Mouse (Mus musculus) CH12.LX (cell line): ENCODE data around the gene Igfals. TPM values are rescaled to one million over a fixed set of nuclear protein-coding genes. Genes with fewer than 3 reads are reported as not detected.

Experiments used
- DNase-seq: peaks from one replicate; pipeline ENCODE4 v3.0.0-alpha.2; 2013; ENCODE audit errors: extremely low read depth
- H3K27ac ChIP-seq: 2 replicates; pipeline ENCODE4 v1.5.1; 2012; ENCODE audit warnings: low read depth, mild to moderate bottlenecking, control low read depth, moderate library complexity; ENCODE audit not compliant: insufficient read depth
- H3K27me3 ChIP-seq: replicated peaks from 2 replicates; pipeline ENCODE3; 2012; ENCODE audit warnings: inconsistent platforms
- H3K36me3 ChIP-seq, 2 experiments: replicated peaks in 1 of 2; 2 replicates each; pipeline versions ENCODE3 to v1.6.1; 2012; ENCODE audit warnings: inconsistent platforms in 1 of 2, low read length in 1 of 2, mild to moderate bottlenecking in 1 of 2, mixed read lengths in 1 of 2, moderate library complexity in 1 of 2; ENCODE audit not compliant: control insufficient read depth in 1 of 2, insufficient read depth in 1 of 2
- H3K4me1 ChIP-seq, 2 experiments: 2 replicates each; pipeline ENCODE4 v1.6.1; 2012; ENCODE audit warnings: inconsistent platforms in 1 of 2, moderate library complexity in 1 of 2; ENCODE audit not compliant: insufficient read depth in 2 of 2, control insufficient read depth in 1 of 2
- H3K4me2 ChIP-seq: 2 replicates; pipeline ENCODE4 v1.6.1; 2012; ENCODE audit warnings: low read depth, mild to moderate bottlenecking, control low read depth; ENCODE audit not compliant: poor library complexity, insufficient read depth, severe bottlenecking
- H3K4me3 ChIP-seq, 3 experiments: fragments of 150-350 bp in 1 of 3; sonication (generic) in 1 of 3; replicated peaks in 1 of 3; 2 replicates each; pipeline versions ENCODE3 to v1.5.1; 2011 to 2012; ENCODE audit warnings: low read depth in 2 of 3, low read length in 2 of 3, mild to moderate bottlenecking in 2 of 3, moderate library complexity in 2 of 3, control low read depth in 1 of 3, improper control_type of control experiment in 1 of 3, inconsistent platforms in 1 of 3, mixed read lengths in 1 of 3; ENCODE audit not compliant: poor library complexity in 1 of 3
- H3K79me2 ChIP-seq: replicated peaks from 2 replicates; pipeline ENCODE4 v1.6.1; 2012; ENCODE audit warnings: mild to moderate bottlenecking, moderate library complexity; ENCODE audit not compliant: control insufficient read depth, poor library complexity, insufficient read depth, severe bottlenecking; ENCODE audit errors: extremely low read depth
- H3K9ac ChIP-seq: 2 replicates; pipeline ENCODE4 v1.6.1; 2012; ENCODE audit warnings: low read depth, mild to moderate bottlenecking, control low read depth, moderate library complexity; ENCODE audit not compliant: insufficient read depth
- H3K9me3 ChIP-seq: replicated peaks from 2 replicates; pipeline ENCODE3; 2012; ENCODE audit warnings: low read length, inconsistent platforms, mixed read lengths
- BHLHE40 ChIP-seq: IDR thresholded peaks from 2 replicates; pipeline ENCODE4 v1.6.1; 2011; ENCODE audit warnings: mild to moderate bottlenecking, low read depth, low read length, improper control_type of control experiment
- CHD1 ChIP-seq: IDR thresholded peaks from 2 replicates; pipeline ENCODE4 v1.6.1; 2012; ENCODE audit warnings: low read depth, low read length, improper control_type of control experiment, inconsistent platforms
- CHD2 ChIP-seq: IDR thresholded peaks from 2 replicates; pipeline ENCODE4 v1.6.1; 2011; ENCODE audit warnings: low read length, improper control_type of control experiment
- CTCF ChIP-seq, 2 experiments: IDR thresholded peaks in 1 of 2; conservative IDR thresholded peaks in 1 of 2; 2 replicates each; pipeline ENCODE4 v1.5.1; 2011 to 2012; ENCODE audit warnings: low read depth in 2 of 2, low read length in 2 of 2, improper control_type of control experiment in 1 of 2, inconsistent platforms in 1 of 2, mild to moderate bottlenecking in 1 of 2, moderate library complexity in 1 of 2
- E2F4 ChIP-seq: IDR thresholded peaks from 2 replicates; pipeline ENCODE4 v1.6.1; 2011; ENCODE audit warnings: low read depth, low read length, improper control_type of control experiment; ENCODE audit not compliant: insufficient replicate concordance
- ELF1 ChIP-seq: IDR thresholded peaks from 2 replicates; pipeline ENCODE4 v1.6.1; 2014; ENCODE audit warnings: low read depth, mild to moderate bottlenecking, inconsistent platforms, low read length, improper control_type of control experiment
- EP300 ChIP-seq: IDR thresholded peaks from 2 replicates; pipeline ENCODE4 v1.6.1; 2011; ENCODE audit warnings: low read length, improper control_type of control experiment
- ETS1 ChIP-seq: conservative IDR thresholded peaks from 2 replicates; pipeline ENCODE4 v1.6.1; 2012; ENCODE audit warnings: low read depth, mild to moderate bottlenecking, inconsistent platforms, low read length, improper control_type of control experiment, moderate library complexity
- GABPA ChIP-seq: IDR thresholded peaks from 2 replicates; pipeline ENCODE4 v1.6.1; 2012; ENCODE audit warnings: low read depth, low read length, improper control_type of control experiment, inconsistent platforms; ENCODE audit not compliant: insufficient replicate concordance
- HCFC1 ChIP-seq: IDR thresholded peaks from 2 replicates; pipeline ENCODE4 v1.6.1; 2012; ENCODE audit warnings: low read depth, mild to moderate bottlenecking, inconsistent platforms, low read length, improper control_type of control experiment
- IRF4 ChIP-seq: IDR thresholded peaks from 2 replicates; pipeline ENCODE4 v1.6.1; 2014; ENCODE audit warnings: low read depth, mild to moderate bottlenecking, inconsistent platforms, low read length, improper control_type of control experiment
- JUN ChIP-seq: IDR thresholded peaks from 2 replicates; pipeline ENCODE4 v1.6.1; 2011; ENCODE audit warnings: low read depth, mild to moderate bottlenecking, low read length, improper control_type of control experiment, moderate library complexity; ENCODE audit not compliant: insufficient read depth
- JUND ChIP-seq: conservative IDR thresholded peaks from 2 replicates; pipeline ENCODE4 v1.6.1; 2011; ENCODE audit warnings: low read depth, low read length, improper control_type of control experiment
- KAT2A ChIP-seq: IDR thresholded peaks from 2 replicates; pipeline ENCODE4 v1.6.1; 2012; ENCODE audit warnings: low read length, improper control_type of control experiment, inconsistent platforms; ENCODE audit not compliant: insufficient replicate concordance
- MAFK ChIP-seq: IDR thresholded peaks from 2 replicates; pipeline ENCODE4 v1.6.1; 2011; ENCODE audit warnings: low read length, improper control_type of control experiment; ENCODE audit not compliant: insufficient replicate concordance
- MAX ChIP-seq: IDR thresholded peaks from 2 replicates; pipeline ENCODE4 v1.6.1; 2011; ENCODE audit warnings: low read length, improper control_type of control experiment
- MAZ ChIP-seq: IDR thresholded peaks from 2 replicates; pipeline ENCODE4 v1.6.1; 2012; ENCODE audit warnings: low read depth, mild to moderate bottlenecking, inconsistent platforms, low read length, improper control_type of control experiment, moderate library complexity
- MEF2A ChIP-seq: IDR thresholded peaks from 2 replicates; pipeline ENCODE4 v1.6.1; 2014; ENCODE audit warnings: low read depth, mild to moderate bottlenecking, inconsistent platforms, low read length, improper control_type of control experiment, borderline replicate concordance
- MXI1 ChIP-seq: IDR thresholded peaks from 2 replicates; pipeline ENCODE4 v1.6.1; 2011; ENCODE audit warnings: mild to moderate bottlenecking, low read depth, low read length, improper control_type of control experiment
- MYC ChIP-seq: IDR thresholded peaks from 2 replicates; pipeline ENCODE4 v1.6.1; 2011; ENCODE audit warnings: low read depth, mild to moderate bottlenecking, improper control_type of control experiment, low read length
- NELFE ChIP-seq: IDR thresholded peaks from 2 replicates; pipeline ENCODE4 v1.6.1; 2011; ENCODE audit warnings: low read depth, low read length, improper control_type of control experiment
- NRF1 ChIP-seq: IDR thresholded peaks from 2 replicates; pipeline ENCODE4 v1.6.1; 2014; ENCODE audit warnings: low read depth, mild to moderate bottlenecking, inconsistent platforms, low read length, improper control_type of control experiment, moderate library complexity
- PAX5 ChIP-seq: IDR thresholded peaks from 2 replicates; pipeline ENCODE4 v1.6.1; 2012; ENCODE audit warnings: low read length, inconsistent platforms, mixed read lengths
- POLR2A ChIP-seq: IDR thresholded peaks from 2 replicates; pipeline ENCODE4 v1.6.1; 2011; ENCODE audit warnings: low read depth, mild to moderate bottlenecking, improper control_type of control experiment, low read length
- POLR2AphosphoS2 ChIP-seq: IDR thresholded peaks from 2 replicates; pipeline ENCODE4 v1.6.1; 2011; ENCODE audit warnings: low read depth, low read length, improper control_type of control experiment
- RAD21 ChIP-seq: IDR thresholded peaks from 2 replicates; pipeline ENCODE4 v1.6.1; 2011; ENCODE audit warnings: low read depth, mild to moderate bottlenecking, low read length, improper control_type of control experiment, moderate library complexity
- RCOR1 ChIP-seq: conservative IDR thresholded peaks from 2 replicates; pipeline ENCODE4 v1.6.1; 2012; ENCODE audit warnings: low read depth, mild to moderate bottlenecking, inconsistent platforms, low read length, improper control_type of control experiment
- SIN3A ChIP-seq: IDR thresholded peaks from 2 replicates; pipeline ENCODE4 v1.6.1; 2012; ENCODE audit warnings: low read length, improper control_type of control experiment, inconsistent platforms
- SMC3 ChIP-seq: IDR thresholded peaks from 2 replicates; pipeline ENCODE4 v1.6.1; 2011; ENCODE audit warnings: low read depth, low read length, improper control_type of control experiment
- TBP ChIP-seq: conservative IDR thresholded peaks from 2 replicates; pipeline ENCODE4 v1.6.1; 2011; ENCODE audit warnings: low read depth, low read length, improper control_type of control experiment
- TCF12 ChIP-seq: IDR thresholded peaks from 2 replicates; pipeline ENCODE4 v1.6.1; 2014; ENCODE audit warnings: low read depth, mild to moderate bottlenecking, inconsistent platforms, low read length, improper control_type of control experiment
- UBTF ChIP-seq: IDR thresholded peaks from 2 replicates; pipeline ENCODE4 v1.6.1; 2012; ENCODE audit warnings: low read depth, mild to moderate bottlenecking, inconsistent platforms, low read length, improper control_type of control experiment, moderate library complexity
- USF1 ChIP-seq: IDR thresholded peaks from 2 replicates; pipeline ENCODE4 v1.6.1; 2014; ENCODE audit warnings: low read depth, mild to moderate bottlenecking, inconsistent platforms, low read length, improper control_type of control experiment
- USF2 ChIP-seq: conservative IDR thresholded peaks from 2 replicates; pipeline ENCODE4 v1.6.1; 2011; ENCODE audit warnings: low read depth, low read length, improper control_type of control experiment
- ZC3H11A ChIP-seq: IDR thresholded peaks from 2 replicates; pipeline ENCODE4 v1.6.1; 2012; ENCODE audit warnings: low read depth, mild to moderate bottlenecking, inconsistent platforms, low read length, improper control_type of control experiment
- ZKSCAN1 ChIP-seq: IDR thresholded peaks from 2 replicates; pipeline ENCODE4 v1.6.1; 2012; ENCODE audit warnings: low read depth, inconsistent platforms, low read length, improper control_type of control experiment, borderline replicate concordance
- ZMIZ1 ChIP-seq: IDR thresholded peaks from 2 replicates; pipeline ENCODE4 v1.6.1; 2012; ENCODE audit warnings: low read depth, mild to moderate bottlenecking, inconsistent platforms, low read length, improper control_type of control experiment
- ZNF384 ChIP-seq: IDR thresholded peaks from 2 replicates; pipeline ENCODE4 v1.6.1; 2012; ENCODE audit warnings: low read depth, low read length, improper control_type of control experiment, inconsistent platforms
- dilution Hi-C: fragments of 300-500 bp; cut with MboI; formaldehyde crosslinking; loops from 2 replicates; pipeline ENCODE4 v1.14.3; 2020; ENCODE audit warnings: low sequenced_read_pairs; ENCODE audit not compliant: extremely low pct_unique_long_range_greater_than_20kb, extremely low pct_ligation_motif_present
- in situ Hi-C: fragments of 300-500 bp; cut with MboI; formaldehyde crosslinking; loops from 3 replicates; pipeline ENCODE4 v1.14.3; 2019; ENCODE audit warnings: low sequenced_read_pairs, low pct_ligation_motif_present, low pct_unique_long_range_greater_than_20kb, mixed read lengths
- polyA plus RNA-seq: library from polyadenylated mRNA; unstranded; fragments of >175 nt; gene quantifications from 2 replicates; pipeline ENCODE4 v1.2.1, GENCODE M21; 2012; ENCODE audit warnings: low read depth; ENCODE audit not compliant: insufficient read length
- total RNA-seq, 2 experiments: library from RNA; depleted of rRNA; stranded (reverse); fragments of 300-350 nt in 1 of 2; fragments of >200 nt in 1 of 2; gene quantifications; 2 replicates each; pipeline ENCODE4 v1.2.3; 2012 to 2014

Gene Igfals
- total and polyA plus RNA-seq, 3 experiments: 5.0 to 9.8 (median 6.3) TPM

- dilution Hi-C loops (no loop called here), in situ Hi-C loops (no loop called here)
- Histone ChIP-seq H3K79me2 (peaks cover 15% of the 10 kb centered on the region), H3K4me3 (peak within 1 kb of the TSS; percentile 83 to 94 (median 92)), H3K9me3 (no peaks in the 10 kb centered on the region), H3K9ac (peak within 1 kb of the TSS; percentile 74), H3K27me3 (no peaks in the 10 kb centered on the region), H3K4me1 (peaks cover 17 to 68% of the 10 kb centered on the region in 2 experiments), H3K4me2 (peak within 1 kb of the TSS; percentile 91), H3K36me3 (peaks cover 67 to 72% of the 10 kb centered on the region in 2 experiments), H3K27ac (peak within 1 kb of the TSS; percentile 68)
- TF ChIP-seq CHD2 (no peak), CHD1 (no peak; the same call in 1 of the 2 replicates), POLR2A (peak; percentile 92), UBTF (peak; percentile 91), MAFK (no peak), EP300 (no peak), ETS1 (no peak), IRF4 (peak; percentile 69), MAZ (0 out of 2 replicates have a peak, but pooled peaks have one; percentile 30), RAD21 (no peak), ZC3H11A (no peak), MAX (no peak; the same call in 1 of the 2 replicates), MEF2A (no peak), GABPA (peak; percentile 7; the same call in 1 of the 2 replicates), PAX5 (no peak), KAT2A (peak; percentile 73; the same call in 1 of the 2 replicates), MYC (no peak; the same call in 1 of the 2 replicates), ELF1 (peak; percentile 86), USF2 (no peak), TBP (peak; percentile 84), MXI1 (peak; percentile 85; the same call in 1 of the 2 replicates), SMC3 (no peak), SIN3A (peak; percentile 89), CTCF (conservative IDR thresholded peaks at IDR 0.05 in 1 of 2, IDR thresholded peaks at IDR 0.05 in 1 of 2; ENCODE audit: low read depth in 2 of 2, low read length in 2 of 2) (no peak), HCFC1 (peak; percentile 88), TCF12 (peak; percentile 91), POLR2AphosphoS2 (no peak), ZNF384 (no peak; the same call in 1 of the 2 replicates), JUN (no peak), USF1 (no peak), ZMIZ1 (peak; percentile 89), NRF1 (peak; percentile 60), JUND (no peak), E2F4 (no peak), RCOR1 (no peak), ZKSCAN1 (no peak), NELFE (peak; percentile 88), BHLHE40 (peak; percentile 32)
- DNase-seq: peak; percentile 86
Measured at GRCm38 (mm10) chr17:24894995-24895547, 29.3 kb downstream of the Igfals start, which contains the start of the genes Eme2 and Mrps34. TSS of gene Eme2 (minus strand) at chr17:24895087. TSS of gene Mrps34 (plus strand) at chr17:24895116.
